In the genomic region with DNA sequence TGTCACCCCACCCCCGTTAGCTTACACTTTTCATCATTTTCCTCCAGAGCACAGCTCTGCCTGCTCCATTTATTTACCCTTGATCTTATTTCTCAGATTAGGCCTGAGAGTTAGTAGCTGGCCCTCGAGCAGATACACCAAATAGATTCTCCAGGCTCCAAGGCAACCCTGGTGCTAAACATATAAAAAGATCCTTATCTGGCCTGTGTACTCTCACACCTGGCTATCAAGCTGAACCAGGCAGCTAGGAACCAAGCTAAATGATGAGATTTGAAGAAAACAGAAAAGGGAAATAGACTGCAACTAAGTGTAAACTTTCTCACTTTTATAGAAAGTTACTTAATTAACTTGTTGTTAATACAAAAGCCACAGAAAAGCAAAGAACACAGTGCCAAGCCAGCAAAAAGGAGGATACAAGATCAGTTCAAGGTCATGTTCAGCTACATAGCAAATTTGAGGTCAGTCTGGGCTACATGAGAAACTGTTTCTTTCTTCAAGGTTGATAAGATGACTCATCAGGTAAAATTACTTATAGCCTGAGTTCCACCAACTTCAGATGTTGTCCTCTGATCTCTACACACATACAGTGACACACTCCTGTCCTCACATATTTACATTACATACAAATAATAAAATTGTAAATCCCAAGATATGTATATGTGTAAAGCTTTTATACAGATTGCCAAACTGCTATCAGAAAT, we compare ENCODE assay signal across 25 mouse cellular contexts. TPM values are rescaled to one million over a fixed set of nuclear protein-coding genes. Genes with fewer than 3 reads are reported as not detected.
DNase-seq lines count a peak whose midpoint lies in the region; ATAC-seq and TF ChIP-seq lines count a peak whose summit lies in the region.
"Had no signal": no experiment of that assay in that cellular context is flagged by ENCODE, and none has a peak within 500 bp of the region (broad histone marks: within the 10 kb centered on the region; RNA-seq: fewer than 3 reads in every experiment).

No protein-coding gene starts in this region.

- no peak for DNase-seq in heart, postnatal 0 days (ENCODE audit: low spot score)
- no peak for DNase-seq in liver, embryonic 13.5 days
- no peak for DNase-seq in liver, postnatal 0 days
- DNase-seq: adrenal gland, postnatal 36 days; cerebellum, adult 11-12 months; cerebellum, postnatal 14 days; kidney, adult 18-20 months; kidney, postnatal 25 days; layer of hippocampus, adult 9-11 months; left cerebral cortex, postnatal 4 days; lung, adult 18-20 months; lung, postnatal 10 days; right cerebral cortex, postnatal 14 days; thymus, postnatal 14 days had no signal

- no peak for TF ChIP-seq CTCF in heart, postnatal 0 days (IDR thresholded peaks at IDR 0.05; ENCODE audit: low read depth)
- TF ChIP-seq CTCF in liver, postnatal 0 days (IDR thresholded peaks at IDR 0.05; ENCODE audit: low read depth): no peak
- TF ChIP-seq CTCF in bone marrow macrophage, adult 2 months (IDR thresholded peaks at IDR 0.05; ENCODE audit: low read depth, low read length): no peak

- no peak overlapping the region for H3K4me2 ChIP-seq in heart, postnatal 0 days (ENCODE audit: low read depth, low read length)
- no peak overlapping the region for H3K4me2 ChIP-seq in heart, embryonic 12.5 days
- no peak overlapping the region for H3K4me2 ChIP-seq in liver, embryonic 13.5 days
- H3K4me2 ChIP-seq in liver, postnatal 0 days (ENCODE audit: low read depth, low read length): no peak overlapping the region
- H3K4me2 ChIP-seq in forebrain, embryonic 12.5 days: no peak overlapping the region
- H3K4me2 ChIP-seq: heart, embryonic 11.5 days; hindbrain, embryonic 12.5 days; limb, embryonic 15.5 days; midbrain, embryonic 13.5 days had no signal

- no peak for TF ChIP-seq POLR2A in bone marrow macrophage, adult 2 months (IDR thresholded peaks at IDR 0.05; ENCODE audit: borderline replicate concordance, low read depth, low read length)

- H3K27me3 ChIP-seq in heart, postnatal 0 days (ENCODE audit: control insufficient read depth, insufficient read depth, low read length): no peaks in the 10 kb centered on the region
- H3K27me3 ChIP-seq in heart, embryonic 12.5 days (replicated peaks): no peaks in the 10 kb centered on the region
- H3K27me3 ChIP-seq in liver, embryonic 13.5 days: no peaks in the 10 kb centered on the region
- H3K27me3 ChIP-seq in liver, postnatal 0 days (ENCODE audit: insufficient read depth, low read length): no peaks in the 10 kb centered on the region
- no peaks in the 10 kb centered on the region for H3K27me3 ChIP-seq in forebrain, embryonic 12.5 days
- H3K27me3 ChIP-seq: hindbrain, embryonic 12.5 days; limb, embryonic 15.5 days; midbrain, embryonic 13.5 days had no signal

- WGBS in heart, postnatal 0 days: 46% methylated on average over 2 of the region's 2 CpGs
- 51% methylated on average over 2 of the region's 2 CpGs for WGBS in heart, embryonic 12.5 days
- WGBS in liver, embryonic 13.5 days (ENCODE audit: insufficient replicate concordance): 35% methylated on average over 2 of the region's 2 CpGs
- WGBS in liver, postnatal 0 days (ENCODE audit: insufficient replicate concordance): 43% methylated on average over 2 of the region's 2 CpGs
- 78% methylated on average over 2 of the region's 2 CpGs for WGBS in forebrain, embryonic 12.5 days

- peaks cover 20% of the 10 kb centered on the region for H3K4me1 ChIP-seq in heart, postnatal 0 days (ENCODE audit: control insufficient read depth, insufficient read depth)
- H3K4me1 ChIP-seq in heart, embryonic 12.5 days (replicated peaks): peaks cover 36% of the 10 kb centered on the region
- peaks cover 53% of the 10 kb centered on the region for H3K4me1 ChIP-seq in liver, embryonic 13.5 days (replicated peaks)
- H3K4me1 ChIP-seq in liver, postnatal 0 days (ENCODE audit: insufficient read depth): peaks cover 23% of the 10 kb centered on the region
- H3K4me1 ChIP-seq in bone marrow macrophage, adult 2 months (ENCODE audit: control insufficient read depth, insufficient read depth, low read length): peaks cover 57% of the 10 kb centered on the region
- H3K4me1 ChIP-seq in forebrain, embryonic 12.5 days: peaks cover 7% of the 10 kb centered on the region
- H3K4me1 ChIP-seq: limb, embryonic 15.5 days had no signal

- H3K9me3 ChIP-seq in heart, postnatal 0 days (replicated peaks; ENCODE audit: control insufficient read depth, low read length): no peaks in the 10 kb centered on the region
- H3K9me3 ChIP-seq in heart, embryonic 12.5 days (replicated peaks): no peaks in the 10 kb centered on the region
- no peaks in the 10 kb centered on the region for H3K9me3 ChIP-seq in liver, embryonic 13.5 days (replicated peaks)
- H3K9me3 ChIP-seq in liver, postnatal 0 days (ENCODE audit: low read length): no peaks in the 10 kb centered on the region
- no peaks in the 10 kb centered on the region for H3K9me3 ChIP-seq in forebrain, embryonic 12.5 days
- H3K9me3 ChIP-seq: forebrain, embryonic 10.5 days; hindbrain, embryonic 12.5 days; limb, embryonic 15.5 days; midbrain, embryonic 13.5 days had no signal

- no peak for TF ChIP-seq EP300 in heart, postnatal 0 days (IDR thresholded peaks at IDR 0.05; ENCODE audit: low read depth)
- no peak for TF ChIP-seq EP300 in liver, postnatal 0 days (IDR thresholded peaks at IDR 0.05; ENCODE audit: low read depth)

- H3K27ac ChIP-seq in heart, postnatal 0 days (ENCODE audit: low read depth): 0 out of 2 replicates have a peak overlapping the region, but pooled peaks have one; percentile 30
- H3K27ac ChIP-seq in heart, embryonic 12.5 days (ENCODE audit: poor library complexity, severe bottlenecking): no peak overlapping the region
- no peak overlapping the region for H3K27ac ChIP-seq in liver, embryonic 13.5 days
- no peak overlapping the region for H3K27ac ChIP-seq in liver, postnatal 0 days (ENCODE audit: low read depth)
- peak overlapping the region; percentile 60 for H3K27ac ChIP-seq in bone marrow macrophage, adult 2 months (ENCODE audit: insufficient read depth, low read depth, low read length)
- H3K27ac ChIP-seq in forebrain, embryonic 12.5 days: no peak overlapping the region
- H3K27ac ChIP-seq: forebrain, embryonic 10.5 days; hindbrain, embryonic 12.5 days; left cerebral cortex, adult 2 months; limb, embryonic 15.5 days; midbrain, embryonic 13.5 days; stomach, postnatal 0 days had no signal

- no peaks in the 10 kb centered on the region for H3K36me3 ChIP-seq in heart, postnatal 0 days (replicated peaks; ENCODE audit: control insufficient read depth, insufficient read depth, low read length)
- no peaks in the 10 kb centered on the region for H3K36me3 ChIP-seq in heart, embryonic 12.5 days
- H3K36me3 ChIP-seq in liver, embryonic 13.5 days: 0 out of 2 replicates have a peak, but pooled peaks cover 4% of the 10 kb centered on the region
- H3K36me3 ChIP-seq in liver, postnatal 0 days (replicated peaks; ENCODE audit: insufficient read depth, low read length): no peaks in the 10 kb centered on the region
- no peaks in the 10 kb centered on the region for H3K36me3 ChIP-seq in forebrain, embryonic 12.5 days (replicated peaks)
- H3K36me3 ChIP-seq: forebrain, embryonic 10.5 days; hindbrain, embryonic 12.5 days; limb, embryonic 15.5 days; midbrain, embryonic 13.5 days had no signal

- H3K9ac ChIP-seq in heart, postnatal 0 days (replicated peaks; ENCODE audit: low read depth, low read length): no peak overlapping the region
- H3K9ac ChIP-seq in heart, embryonic 12.5 days: no peak overlapping the region
- H3K9ac ChIP-seq in liver, embryonic 13.5 days: no peak overlapping the region
- H3K9ac ChIP-seq in liver, postnatal 0 days (replicated peaks): no peak overlapping the region
- H3K9ac ChIP-seq in forebrain, embryonic 12.5 days: no peak overlapping the region
- H3K9ac ChIP-seq: hindbrain, embryonic 12.5 days; limb, embryonic 15.5 days; midbrain, embryonic 13.5 days had no signal

- no peak overlapping the region for H3K4me3 ChIP-seq in heart, postnatal 0 days (ENCODE audit: low read depth, low read length)
- no peak overlapping the region for H3K4me3 ChIP-seq in heart, embryonic 12.5 days
- no peak overlapping the region for H3K4me3 ChIP-seq in liver, embryonic 13.5 days (replicated peaks)
- H3K4me3 ChIP-seq in liver, postnatal 0 days (ENCODE audit: low read depth, low read length): no peak overlapping the region
- no peak overlapping the region for H3K4me3 ChIP-seq in bone marrow macrophage, adult 2 months (ENCODE audit: insufficient read depth, low read length)
- no peak overlapping the region for H3K4me3 ChIP-seq in forebrain, embryonic 12.5 days (replicated peaks)
- H3K4me3 ChIP-seq: forebrain, embryonic 10.5 days; hindbrain, embryonic 12.5 days; left cerebral cortex, adult 2 months; limb, embryonic 15.5 days; midbrain, embryonic 13.5 days had no signal

- ATAC-seq in heart, postnatal 0 days (ENCODE audit: insufficient read depth, low read depth): no peak
- no peak for ATAC-seq in heart, embryonic 12.5 days (ENCODE audit: insufficient number of reproducible peaks, low FRiP score)
- ATAC-seq in liver, embryonic 13.5 days (ENCODE audit: low read depth): 0 out of 2 replicates have a peak, but pooled peaks have one; percentile 15
- no peak for ATAC-seq in liver, postnatal 0 days
- ATAC-seq in forebrain, embryonic 12.5 days (ENCODE audit: low FRiP score): no peak
- no peak for ATAC-seq in frontal cortex, adult (ENCODE audit: low TSS enrichment)
- ATAC-seq: midbrain, embryonic 13.5 days had no signal

RNA-seq across cellular contexts. Expression of a gene that starts 52.9 kb away (rescaled TPM):
- total RNA-seq in heart, postnatal 0 days (2014; rRNA removed; ENCODE audit: low replicate concordance): 13.2 and 20.5 TPM in 2 replicates
- polyA plus RNA-seq in heart, postnatal 0 days (2015; fragmentation: Nextera tagmentation; extraction: Ambion mirVana): 25.1 and 26.5 TPM in 2 replicates
- polyA plus RNA-seq in heart, embryonic 12.5 days (2016; fragmentation: Nextera tagmentation; extraction: Ambion mirVana): 42.9 TPM in 2 replicates
- 25.6 and 30.6 TPM in 2 replicates for polyA plus RNA-seq in liver, embryonic 13.5 days (2015; fragmentation: Nextera tagmentation; extraction: Ambion mirVana)
- polyA plus RNA-seq in liver, postnatal 0 days (2015; fragmentation: Nextera tagmentation; extraction: Ambion mirVana): 19.5 and 20.9 TPM in 2 replicates
- polyA plus RNA-seq in bone marrow macrophage, adult 2 months (2012; ENCODE audit: insufficient read depth, insufficient read length, missing spikeins): 61.8 and 75.3 TPM in 2 replicates
- 63.2 and 67.9 TPM in 2 replicates for polyA plus RNA-seq in forebrain, embryonic 12.5 days (2016; fragmentation: Nextera tagmentation; extraction: Ambion mirVana)

Comparison
In these comparisons a context has a peak if more than half of its experiments do, and no peak if none do; other contexts are left out.
1. H3K27ac ChIP-seq: peak in heart, postnatal 0 days (single experiment) and bone marrow macrophage, adult 2 months (single experiment); none in heart, embryonic 12.5 days (single experiment), liver, embryonic 13.5 days (single experiment), liver, postnatal 0 days (single experiment) and forebrain, embryonic 12.5 days (single experiment).